Mouse (Mus musculus): Measurements from ENCODE around the gene Maml1. TPM values are rescaled to one million over a fixed set of nuclear protein-coding genes. Genes with fewer than 3 reads are reported as not detected.

The Maml1 gene
- 13.2 and 20.3 TPM in 2 replicates for polyA plus RNA-seq (2012; rRNA removed)

DNA sequence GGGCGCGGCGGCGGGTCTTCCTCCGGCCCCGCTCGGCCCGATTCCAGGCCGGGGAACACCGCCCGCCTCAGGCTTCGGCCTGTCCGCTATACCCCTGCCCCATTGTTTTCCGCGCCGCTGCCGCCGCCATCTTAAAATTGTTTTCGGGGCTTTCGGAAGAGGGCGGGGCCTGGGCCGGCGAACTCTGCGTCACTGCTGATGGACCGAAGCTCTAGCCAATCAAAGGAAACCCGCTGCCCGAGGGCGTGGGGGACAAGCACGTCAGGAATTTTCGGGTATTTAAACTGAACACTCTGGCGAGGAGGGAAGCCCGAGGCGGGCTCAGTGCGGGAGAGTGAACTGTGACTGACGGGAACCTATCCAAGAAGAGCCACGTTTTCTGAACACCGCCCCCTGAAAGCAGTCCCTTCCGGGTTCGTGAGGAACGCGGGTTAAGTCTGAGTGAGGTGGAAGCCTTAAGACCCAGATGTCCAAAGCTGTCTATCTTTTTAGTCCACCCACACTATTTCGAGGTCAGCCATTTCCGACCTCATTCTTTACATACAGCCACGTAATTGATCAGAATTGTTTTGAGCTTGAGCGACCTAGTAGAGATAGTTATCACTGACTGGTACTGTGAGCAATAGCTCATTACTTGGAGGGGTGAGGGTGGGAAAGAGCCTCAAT, at the start of gene Maml1:
Gene Maml1, minus strand, starts transcription at position 122 of the 666 bp plus-strand sequence.

DNA sequence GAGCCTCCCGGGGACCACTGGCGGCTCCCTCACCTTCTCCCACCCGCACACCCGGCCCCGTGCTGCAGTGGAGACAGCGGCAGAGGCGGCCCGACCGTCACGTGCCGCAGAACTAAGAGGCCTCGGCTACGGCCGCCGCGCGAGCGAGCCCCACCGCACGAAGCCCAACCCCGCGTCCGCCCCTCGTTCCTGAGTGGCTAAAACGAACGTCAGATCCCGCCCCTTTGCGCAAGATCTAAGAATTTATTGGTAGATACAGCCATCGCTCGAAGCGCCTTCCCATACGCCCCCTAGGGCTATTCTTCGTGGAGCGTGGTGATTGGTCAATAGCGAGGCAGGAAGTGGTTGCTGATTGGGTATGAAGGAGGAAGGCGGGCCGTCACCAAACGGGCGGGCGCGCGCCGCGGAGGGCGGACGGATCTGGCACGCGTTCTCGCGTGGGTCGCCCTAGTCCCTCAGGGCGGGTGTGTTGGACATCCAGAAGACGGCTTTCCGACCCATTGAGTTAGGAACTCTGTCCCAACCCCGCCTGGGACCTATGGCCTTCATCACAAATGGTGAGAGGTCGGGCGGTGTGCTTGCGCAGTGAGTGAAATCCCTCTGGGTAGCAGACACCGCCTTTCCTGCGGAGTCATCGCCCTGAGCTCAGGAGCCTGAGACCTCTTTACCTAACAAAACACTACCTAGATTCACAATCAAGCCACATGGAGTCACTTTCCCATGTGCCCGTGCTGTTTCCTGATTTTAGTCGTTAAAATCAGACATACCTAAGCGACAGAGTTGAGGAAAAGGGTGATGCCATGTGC, 33.6 kb upstream of the Maml1 start, which contains the start of gene Canx:
Gene Canx, minus strand, starts transcription at position 178 of the 806 bp plus-strand sequence.

DNA sequence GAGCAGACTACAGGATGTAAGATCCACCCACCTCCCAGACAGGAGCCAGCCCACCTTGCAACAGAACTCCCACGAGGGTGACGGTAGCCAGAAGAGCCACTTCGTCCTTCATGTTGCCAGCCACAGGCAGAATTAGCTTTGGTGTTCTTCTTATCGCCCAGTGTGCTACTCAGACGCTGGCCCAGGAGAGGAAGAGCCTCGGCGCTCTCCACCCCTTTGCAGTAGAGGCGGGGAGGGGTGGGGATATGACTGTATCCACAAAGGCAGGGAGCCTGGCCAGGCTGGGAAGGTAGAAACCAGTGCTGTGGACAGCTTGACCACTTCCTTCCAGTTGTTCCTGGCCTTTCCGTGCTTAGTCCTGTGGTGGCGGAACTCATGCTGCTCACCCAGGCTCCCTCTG, 53.8 kb downstream of the Maml1 start, which contains the start of gene Ltc4s:
Gene Ltc4s, minus strand, starts transcription at position 293 of the 400 bp plus-strand sequence.

DNA sequence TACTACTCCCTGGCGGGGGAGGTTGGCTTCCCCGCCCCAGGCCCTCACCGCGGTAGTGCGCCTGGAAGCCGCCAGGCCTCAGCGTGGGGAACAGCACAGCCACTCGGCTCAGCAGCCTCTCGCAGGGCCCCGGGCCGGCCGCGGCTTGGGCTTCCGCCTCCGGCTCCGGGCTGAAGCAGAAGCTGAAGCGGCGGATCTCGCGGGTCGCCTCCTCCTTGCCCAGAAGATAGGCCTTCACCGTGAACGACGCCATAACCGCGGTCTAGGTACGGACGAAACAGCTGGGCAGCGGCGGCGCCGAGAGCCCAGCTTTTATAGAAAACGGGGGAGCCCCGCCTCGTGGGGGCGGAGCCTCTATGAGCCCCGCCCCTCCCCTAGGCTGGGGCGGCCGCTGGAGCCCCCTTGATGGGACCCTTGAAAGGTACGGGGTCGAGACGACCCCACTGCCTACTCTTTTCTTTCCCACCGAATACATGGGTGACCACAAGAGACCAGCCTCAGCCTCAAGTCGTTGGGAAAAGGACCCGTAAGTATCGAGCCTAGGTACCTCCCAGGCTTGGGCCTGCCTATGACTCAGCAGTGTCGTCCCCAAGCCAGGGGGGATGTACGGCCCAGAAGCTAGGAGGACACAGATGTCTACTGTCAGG, 81.5 kb downstream of the Maml1 start, which contains the start of the genes Sqstm1 and Mgat4b:
Gene Sqstm1, minus strand, starts transcription at position 323 of the 647 bp plus-strand sequence.
Gene Mgat4b, plus strand, starts transcription at position 386 of the 647 bp plus-strand sequence.

Other genes starting within 250 kb of the Maml1 start
- 29.0 and 34.0 TPM in 2 replicates for gene Tbc1d9b, start 160.9 kb downstream of the Maml1 start, polyA plus RNA-seq (2012; rRNA removed)
- gene Mrnip, start 117.9 kb downstream of the Maml1 start, polyA plus RNA-seq (2012; rRNA removed): 18.4 and 24.0 TPM in 2 replicates
- 92.0 and 94.5 TPM in 2 replicates for gene Sqstm1, start 81.5 kb downstream of the Maml1 start, polyA plus RNA-seq (2012; rRNA removed)
- 36.3 and 46.3 TPM in 2 replicates for gene Mgat4b, start 81.4 kb downstream of the Maml1 start, polyA plus RNA-seq (2012; rRNA removed)
- gene Ltc4s, start 53.7 kb downstream of the Maml1 start, polyA plus RNA-seq (2012; rRNA removed): 0.94 and 1.5 TPM in 2 replicates
- gene Canx, start 33.4 kb upstream of the Maml1 start, polyA plus RNA-seq (2012; rRNA removed): 332 and 649 TPM in 2 replicates
- 0.13 TPM in 1 of 2 replicates, not detected in the other for gene Cby3, start 62.2 kb upstream of the Maml1 start, polyA plus RNA-seq (2012; rRNA removed)
- 1,227 and 1,800 TPM in 2 replicates for gene Hnrnph1, start 84.7 kb upstream of the Maml1 start, polyA plus RNA-seq (2012; rRNA removed)
- 20.2 and 30.0 TPM in 2 replicates for gene Rufy1, start 138.8 kb upstream of the Maml1 start, polyA plus RNA-seq (2012; rRNA removed)

Data from central nervous system, embryonic 11.5 days (tissue).